Mouse (Mus musculus) embryonic facial prominence, embryonic 11.5 days (tissue): ENCODE data around the gene Tmem191c. TPM values are rescaled to one million over a fixed set of nuclear protein-coding genes. Genes with fewer than 3 reads are reported as not detected.
"Not testable (repeated sequence)": the region's sequence is repeated elsewhere in the genome, so short reads cannot be mapped to it uniquely, and the experiment has no call there.

Experiments used
- ATAC-seq: fragments of 200-750 bp; cut with Nextera tagmentation; replicated peaks from 2 replicates; pipeline ENCODE4 v1.8.0; 2017; ENCODE audit warnings: low read depth; ENCODE audit not compliant: insufficient number of reproducible peaks, low FRiP score, low TSS enrichment
- DNase-seq: peaks from one replicate; pipeline ENCODE4 v3.0.0-alpha.2; 2015; ENCODE audit warnings: low spot score
- H3K27ac ChIP-seq: fragments of 300-500 bp; sonication (generic); replicated peaks from 2 replicates; pipeline ENCODE4 v1.5.1; 2014; ENCODE audit warnings: mild to moderate bottlenecking, low read depth, low read length, control low read depth
- H3K27me3 ChIP-seq: fragments of 300-500 bp; sonication (generic); 2 replicates; pipeline ENCODE4 v1.6.1; 2014; ENCODE audit warnings: mild to moderate bottlenecking, low read length, moderate library complexity, mixed read lengths; ENCODE audit not compliant: control insufficient read depth, insufficient read depth
- H3K36me3 ChIP-seq: fragments of 300-500 bp; sonication (generic); replicated peaks from 2 replicates; pipeline ENCODE4 v1.6.1; 2014; ENCODE audit warnings: low read depth, mild to moderate bottlenecking, low read length, moderate library complexity, mixed read lengths; ENCODE audit not compliant: control insufficient read depth, insufficient read depth
- H3K4me1 ChIP-seq: fragments of 300-500 bp; sonication (generic); 2 replicates; pipeline ENCODE4 v1.6.1; 2014; ENCODE audit warnings: low read length, mixed read lengths; ENCODE audit not compliant: control insufficient read depth, insufficient read depth
- H3K4me2 ChIP-seq: fragments of 300-500 bp; sonication (generic); 2 replicates; pipeline ENCODE4 v1.6.1; 2014; ENCODE audit warnings: low read depth, mild to moderate bottlenecking, control low read depth, low read length, moderate library complexity
- H3K4me3 ChIP-seq: fragments of 300-500 bp; sonication (generic); 2 replicates; pipeline ENCODE4 v1.5.1; 2014; ENCODE audit warnings: low read depth, low read length, control low read depth
- H3K9ac ChIP-seq: fragments of 300-500 bp; sonication (generic); replicated peaks from 2 replicates; pipeline ENCODE4 v1.6.1; 2014; ENCODE audit warnings: mild to moderate bottlenecking, control low read depth, low read length
- H3K9me3 ChIP-seq: fragments of 300-500 bp; sonication (generic); replicated peaks from 2 replicates; pipeline ENCODE4 v1.6.1; 2016; ENCODE audit warnings: mild to moderate bottlenecking, low read length, inconsistent platforms, mixed read lengths; ENCODE audit not compliant: control insufficient read depth
- WGBS: fragments of 180-500 bp; shearing (Covaris S2); extraction: QIAGEN DNeasy Blood & Tissue Kit; methylation state at CpG from one replicate; pipeline ENCODE4 v1.1.7; 2014; 5-methylcytosine and 5-hydroxymethylcytosine counted together
- polyA plus RNA-seq: library from polyadenylated mRNA; unstranded; fragments of >200 nt; fragmentation: Nextera tagmentation; extraction: Ambion mirVana; gene quantifications from 2 replicates; pipeline ENCODE4 v1.2.1, GENCODE M21; 2014

Tmem191c gene
- 4.0 and 5.2 TPM in 2 replicates for polyA plus RNA-seq

- DNase-seq: no peak
- no peak for ATAC-seq
- H3K4me2 ChIP-seq: peak within 1 kb of the TSS; percentile 94
- peak within 1 kb of the TSS; percentile 53 for H3K4me3 ChIP-seq
- H3K27ac ChIP-seq: no peak within 1 kb of the TSS
- peaks cover 10% of the 10 kb centered on the region for H3K4me1 ChIP-seq
- peaks cover 3% of the 10 kb centered on the region; the same call in 1 of the 2 replicates for H3K36me3 ChIP-seq
- peak within 1 kb of the TSS; percentile 51; the same call in 1 of the 2 replicates for H3K9ac ChIP-seq
- H3K9me3 ChIP-seq: peaks cover 1% of the 10 kb centered on the region; the same call in 1 of the 2 replicates
- 64% methylated on average over 7 of the region's 7 CpGs for WGBS
- peaks cover 20% of the 10 kb centered on the region for H3K27me3 ChIP-seq
These were observed at the start of gene Tmem191c for GRCm38 (mm10) chr16:17275721-17276120. TSS of gene Tmem191c (plus strand) at chr16:17276077.

- no peak overlapping the region for H3K4me3 ChIP-seq
- ATAC-seq: no peak
- no peaks in the 10 kb centered on the region for H3K9me3 ChIP-seq
- H3K4me1 ChIP-seq: no peaks in the 10 kb centered on the region
- no peaks in the 10 kb centered on the region for H3K36me3 ChIP-seq
- no peaks in the 10 kb centered on the region; the same call in 1 of the 2 replicates for H3K27me3 ChIP-seq
- no peak overlapping the region for H3K9ac ChIP-seq
- H3K4me2 ChIP-seq: no peak overlapping the region
- H3K27ac ChIP-seq: no peak overlapping the region
- DNase-seq: no peak
These were observed 49.4 kb upstream of the Tmem191c start for GRCm38 (mm10) chr16:17226496-17226895.

- H3K4me1 ChIP-seq, H3K9me3 ChIP-seq, H3K36me3 ChIP-seq, ATAC-seq, H3K27ac ChIP-seq, H3K27me3 ChIP-seq, H3K9ac ChIP-seq, H3K4me3 ChIP-seq, H3K4me2 ChIP-seq, DNase-seq: not testable (repeated sequence)
- 85% methylated on average over 2 of the region's 2 CpGs for WGBS
These were observed 44.4 kb upstream of the Tmem191c start for GRCm38 (mm10) chr16:17231523-17231922.

DNA sequence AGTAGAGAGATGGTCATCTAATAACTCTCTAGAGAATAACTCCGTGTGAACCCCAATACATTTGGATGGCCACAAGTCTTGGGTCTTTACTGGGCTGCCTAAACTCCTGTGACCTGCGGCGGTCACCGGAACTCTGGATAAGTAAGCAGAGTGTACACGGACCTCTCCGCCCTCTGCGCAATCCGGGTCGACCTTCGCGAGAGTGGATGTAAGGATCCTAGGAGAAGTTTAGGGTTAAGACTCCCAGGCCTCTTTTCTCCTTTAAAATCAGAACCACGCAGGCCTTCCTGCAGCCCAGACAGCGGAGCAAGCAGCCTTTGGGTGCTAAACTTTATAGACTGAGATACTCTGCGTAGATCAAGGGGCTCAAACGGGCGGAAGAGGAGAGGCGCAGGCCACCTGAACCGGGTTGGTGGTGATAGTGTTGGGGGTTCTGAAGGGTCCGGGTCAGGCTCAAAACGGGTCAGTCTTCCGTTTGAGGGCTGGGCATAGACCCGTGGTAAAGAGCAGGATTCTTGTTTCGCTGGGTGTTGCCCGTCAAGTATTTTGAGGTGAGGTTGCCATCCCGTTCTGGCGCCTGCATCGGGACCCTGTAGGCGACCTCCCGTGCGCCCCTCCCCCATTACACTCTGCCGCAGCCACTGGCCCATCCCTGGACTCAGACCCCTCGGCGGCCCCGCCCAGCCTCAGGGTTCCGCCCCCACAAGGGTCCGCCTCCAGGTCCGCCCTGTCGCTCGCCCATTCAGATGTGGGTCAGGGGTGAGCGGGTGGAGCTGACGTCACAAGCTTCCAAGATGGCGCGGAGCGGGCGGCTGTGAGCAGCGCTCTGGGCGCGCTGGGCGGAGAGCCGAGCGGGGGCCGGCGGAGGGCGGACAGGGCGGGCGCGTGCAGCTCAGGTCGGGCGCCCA is 42.8 kb upstream of the Tmem191c start, which contains the start of gene Hic2:
Hic2 (plus strand) TSS at position 779 of the 908 bp plus-strand sequence.
- peak within 1 kb of the TSS; percentile 90 for H3K9ac ChIP-seq
- ATAC-seq: peak; percentile 97

DNA sequence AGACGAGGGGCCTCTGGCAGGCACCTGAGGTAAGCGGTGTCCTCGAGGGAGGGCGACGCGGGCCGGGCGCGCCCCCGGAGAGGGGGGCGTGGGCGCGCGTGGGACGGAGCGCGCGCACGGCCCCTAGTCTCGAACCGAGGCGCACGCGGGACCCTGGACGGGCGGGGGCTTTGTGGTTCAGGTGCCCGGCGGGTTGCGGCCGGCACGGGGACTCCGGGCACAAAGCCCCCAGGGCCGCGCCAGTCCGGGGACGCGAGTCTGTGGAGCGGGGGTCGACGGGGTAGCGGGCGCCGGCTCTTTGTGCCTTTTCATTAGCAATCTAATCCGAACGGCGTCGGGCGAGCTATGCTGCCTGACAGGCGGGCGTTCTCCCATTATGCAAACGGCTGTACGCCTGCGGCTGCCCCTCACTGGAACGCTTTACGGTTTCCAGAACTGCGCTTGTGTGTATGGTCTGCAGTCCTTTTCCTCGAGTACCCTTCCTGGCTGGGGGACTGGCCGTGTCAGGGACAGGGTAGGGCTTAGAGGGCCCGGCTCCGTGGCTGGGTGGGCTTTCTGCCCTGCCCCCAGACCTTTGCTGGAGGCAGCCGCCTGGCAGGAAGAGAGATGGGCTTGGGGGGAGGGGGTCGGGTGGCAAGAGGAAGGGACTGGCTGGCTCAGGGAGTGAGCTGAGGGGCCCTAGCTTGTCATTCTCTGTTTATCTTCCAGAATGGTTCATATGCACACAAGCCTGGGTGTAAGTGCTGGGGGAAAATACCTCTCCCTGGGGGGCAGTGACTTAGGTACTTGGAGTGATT is 42.0 kb upstream of the Tmem191c start:
- H3K9ac ChIP-seq: peak overlapping the region; percentile 90
- WGBS: under 1% methylated on average over 56 of the region's 62 CpGs
- H3K4me3 ChIP-seq: peak overlapping the region; percentile 93
- H3K9me3 ChIP-seq: no peaks in the 10 kb centered on the region
- no peaks in the 10 kb centered on the region; the same call in none of the 2 replicates for H3K4me1 ChIP-seq
- H3K27me3 ChIP-seq: no peaks in the 10 kb centered on the region
- no peaks in the 10 kb centered on the region for H3K36me3 ChIP-seq
- peak overlapping the region; percentile 87 for H3K4me2 ChIP-seq
- DNase-seq: peak; percentile 77
- ATAC-seq: peak; percentile 66
- peak overlapping the region; percentile 80 for H3K27ac ChIP-seq

More for the DNA sequence above, 42.8 kb upstream of the Tmem191c start, which contains the start of gene Hic2:
- Histone ChIP-seq H3K36me3 (no peaks in the 10 kb centered on the region), H3K4me3 (peak within 1 kb of the TSS; percentile 93), H3K9me3 (no peaks in the 10 kb centered on the region), H3K27ac (peak within 1 kb of the TSS; percentile 80), H3K4me1 (no peaks in the 10 kb centered on the region; the same call in none of the 2 replicates), H3K27me3 (no peaks in the 10 kb centered on the region), H3K4me2 (peak within 1 kb of the TSS; percentile 87)
- peak; percentile 98 for DNase-seq
- under 1% methylated on average over 59 of the region's 59 CpGs for WGBS

DNA sequence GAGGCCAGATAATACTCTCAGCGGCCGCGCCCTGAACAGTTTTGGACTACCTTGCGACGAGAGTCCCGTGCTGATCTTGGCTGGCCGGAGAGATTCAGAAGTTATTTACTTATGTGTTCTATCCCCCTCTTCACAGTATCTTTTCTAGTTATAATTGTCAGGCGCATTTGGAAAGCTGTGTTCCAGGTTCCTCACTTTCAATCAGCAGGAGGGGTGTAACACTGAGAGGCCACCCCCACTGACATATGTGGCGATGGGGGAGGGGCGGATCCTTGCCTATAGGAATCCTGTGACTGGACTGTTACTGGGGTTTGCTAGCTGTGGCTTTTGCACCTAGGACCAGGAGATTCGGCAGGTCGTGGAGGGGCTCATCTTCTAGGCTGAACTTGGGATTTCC is 41.4 kb upstream of the Tmem191c start:
- H3K27ac ChIP-seq: 0 out of 2 replicates have a peak overlapping the region, but pooled peaks have one; percentile 80
- peak overlapping the region; percentile 90 for H3K9ac ChIP-seq
- 3% methylated on average over 12 of the region's 12 CpGs for WGBS
- H3K4me1 ChIP-seq: no peaks in the 10 kb centered on the region; the same call in none of the 2 replicates
- no peaks in the 10 kb centered on the region for H3K36me3 ChIP-seq
- DNase-seq (peak; percentile 72), ATAC-seq (no peak)
- H3K4me3 ChIP-seq: peak overlapping the region; percentile 93
- no peaks in the 10 kb centered on the region for H3K9me3 ChIP-seq
- peak overlapping the region; percentile 87 for H3K4me2 ChIP-seq
- no peaks in the 10 kb centered on the region for H3K27me3 ChIP-seq

DNA sequence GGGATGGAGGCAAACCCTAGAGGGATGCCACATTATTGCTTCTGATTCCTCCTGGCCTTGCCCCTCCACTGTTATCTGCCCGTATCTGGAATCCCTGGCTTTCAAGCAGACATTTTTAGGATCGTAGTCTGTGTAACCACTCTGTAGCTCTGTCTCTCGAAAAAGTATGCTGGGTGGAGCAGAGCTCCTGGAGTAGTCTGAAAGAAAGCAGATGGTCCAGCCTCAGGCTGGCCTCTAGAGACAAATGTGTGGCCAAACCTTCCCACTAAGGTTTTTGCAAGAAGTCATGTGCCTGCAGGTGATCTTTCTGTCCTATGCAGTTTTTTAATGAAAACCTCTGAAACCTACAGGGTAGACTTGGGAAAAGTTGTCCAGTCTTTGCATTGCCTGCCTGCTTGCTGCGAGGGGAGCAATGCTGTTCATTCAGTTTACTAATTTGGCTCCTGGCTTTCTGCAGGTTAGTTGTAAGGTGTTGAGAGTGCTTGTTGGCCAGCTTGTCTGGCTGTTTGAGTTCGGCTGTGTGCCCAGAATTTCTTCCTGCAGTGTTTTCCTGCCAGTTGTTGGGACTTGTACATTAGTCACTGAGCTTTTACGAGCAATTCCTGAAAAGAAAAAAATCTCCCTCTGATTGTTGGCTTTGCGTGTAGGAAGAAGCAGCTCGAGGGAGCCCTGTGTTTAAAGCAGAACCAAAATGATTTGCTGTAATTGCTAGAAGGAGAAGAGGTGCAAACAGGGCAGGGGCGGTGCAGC is 40.8 kb upstream of the Tmem191c start:
- Histone ChIP-seq H3K27me3 (no peaks in the 10 kb centered on the region), H3K4me3 (peak overlapping the region; percentile 93), H3K9ac (peak overlapping the region; percentile 90), H3K4me2 (peak overlapping the region; percentile 87), H3K36me3 (no peaks in the 10 kb centered on the region), H3K27ac (no peak overlapping the region), H3K4me1 (no peaks in the 10 kb centered on the region; the same call in none of the 2 replicates), H3K9me3 (no peaks in the 10 kb centered on the region)
- DNase-seq: no peak
- WGBS: 53% methylated on average over 9 of the region's 9 CpGs
- ATAC-seq: no peak
